Mouse (Mus musculus): ENCODE data around the gene Zbtb40. TPM values are rescaled to one million over a fixed set of nuclear protein-coding genes. Genes with fewer than 3 reads are reported as not detected.

Gene Zbtb40
- polyA plus RNA-seq, 1 experiment from 2014 or later = 4.6 TPM

- Histone ChIP-seq H3K36me3 (peaks cover 20% of the 10 kb centered on the region), H3K27ac (replicated peaks) (no peak overlapping the region), H3K4me2 (replicated peaks) (no peak overlapping the region), H3K9me3 (replicated peaks) (no peaks in the 10 kb centered on the region), H3K9ac (no peak overlapping the region), H3K4me3 (replicated peaks) (no peak overlapping the region), H3K4me1 (peaks cover 5% of the 10 kb centered on the region; the same call in 1 of the 2 replicates), H3K27me3 (no peaks in the 10 kb centered on the region)
- no peak for ATAC-seq (ENCODE audit: insufficient number of reproducible peaks, low FRiP score, low TSS enrichment, low read depth)
- 87% methylated on average over 8 of the region's 8 CpGs for WGBS
These were observed 34.5 kb downstream of the Zbtb40 start for GRCm38 (mm10) chr4:137014124-137014523.

DNA sequence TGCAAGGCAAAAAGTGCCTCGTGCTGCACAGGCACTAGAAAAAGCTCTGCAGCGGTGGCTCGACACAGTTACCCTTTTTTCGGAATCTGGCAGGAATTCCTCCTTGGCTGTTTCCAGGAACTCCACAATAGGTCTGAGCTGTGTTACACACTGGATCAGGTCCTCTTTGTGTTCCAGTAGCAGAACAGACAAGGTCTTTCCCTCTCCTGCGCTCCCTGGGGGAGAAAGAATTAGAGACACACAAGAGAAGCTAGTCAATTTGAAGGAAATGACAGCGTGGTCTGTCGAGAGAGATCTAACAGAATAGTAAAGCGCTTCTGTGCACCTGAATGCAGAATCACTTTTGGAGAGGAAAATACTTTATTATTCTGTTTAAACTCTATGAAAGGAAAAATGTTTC lies 41.6 kb downstream of the Zbtb40 start:
- Histone ChIP-seq H3K4me2 (replicated peaks) (no peak overlapping the region), H3K36me3 (0 out of 2 replicates have a peak, but pooled peaks cover 4% of the 10 kb centered on the region), H3K27ac (replicated peaks) (no peak overlapping the region), H3K4me1 (no peaks in the 10 kb centered on the region), H3K9ac (no peak overlapping the region), H3K9me3 (replicated peaks) (no peaks in the 10 kb centered on the region), H3K27me3 (no peaks in the 10 kb centered on the region), H3K4me3 (replicated peaks) (no peak overlapping the region)
- no peak for ATAC-seq (ENCODE audit: insufficient number of reproducible peaks, low FRiP score, low TSS enrichment, low read depth)
- WGBS = 78% methylated on average over 8 of the region's 8 CpGs

GRCm38 (mm10) chr4:137001825-137002224 lies 46.8 kb downstream of the Zbtb40 start:
- 76% methylated on average over 3 of the region's 3 CpGs for WGBS
- H3K4me1 ChIP-seq = no peaks in the 10 kb centered on the region
- no peak for ATAC-seq (ENCODE audit: insufficient number of reproducible peaks, low FRiP score, low TSS enrichment, low read depth)
- no peak overlapping the region for H3K27ac ChIP-seq (replicated peaks)
- no peak overlapping the region for H3K4me2 ChIP-seq (replicated peaks)
- H3K27me3 ChIP-seq = no peaks in the 10 kb centered on the region
- H3K4me3 ChIP-seq (replicated peaks) = no peak overlapping the region
- no peaks in the 10 kb centered on the region for H3K9me3 ChIP-seq (replicated peaks)
- peaks cover 16% of the 10 kb centered on the region; the same call in 1 of the 2 replicates for H3K36me3 ChIP-seq
- no peak overlapping the region for H3K9ac ChIP-seq

- ATAC-seq (ENCODE audit: insufficient number of reproducible peaks, low FRiP score, low TSS enrichment, low read depth) = no peak
- Histone ChIP-seq H3K9ac (no peak overlapping the region), H3K27me3 (no peaks in the 10 kb centered on the region), H3K9me3 (replicated peaks) (no peaks in the 10 kb centered on the region), H3K4me2 (replicated peaks) (no peak overlapping the region), H3K27ac (replicated peaks) (no peak overlapping the region), H3K36me3 (peaks cover 19% of the 10 kb centered on the region; the same call in 1 of the 2 replicates), H3K4me1 (no peaks in the 10 kb centered on the region), H3K4me3 (replicated peaks) (no peak overlapping the region)
- WGBS = 84% methylated on average over 7 of the region's 7 CpGs
These were observed 47.6 kb downstream of the Zbtb40 start for GRCm38 (mm10) chr4:137001020-137001419.

- no peak overlapping the region for H3K27ac ChIP-seq (replicated peaks)
- no peaks in the 10 kb centered on the region for H3K9me3 ChIP-seq (replicated peaks)
- ATAC-seq (ENCODE audit: insufficient number of reproducible peaks, low FRiP score, low TSS enrichment, low read depth) = no peak
- H3K4me1 ChIP-seq = no peaks in the 10 kb centered on the region
- WGBS = 83% methylated on average over 7 of the region's 7 CpGs
- H3K9ac ChIP-seq = no peak overlapping the region
- no peak overlapping the region for H3K4me3 ChIP-seq (replicated peaks)
- no peaks in the 10 kb centered on the region for H3K27me3 ChIP-seq
- H3K4me2 ChIP-seq (replicated peaks) = no peak overlapping the region
- H3K36me3 ChIP-seq = peaks cover 41% of the 10 kb centered on the region
These were observed 50.2 kb downstream of the Zbtb40 start for GRCm38 (mm10) chr4:136998371-136998770.

DNA sequence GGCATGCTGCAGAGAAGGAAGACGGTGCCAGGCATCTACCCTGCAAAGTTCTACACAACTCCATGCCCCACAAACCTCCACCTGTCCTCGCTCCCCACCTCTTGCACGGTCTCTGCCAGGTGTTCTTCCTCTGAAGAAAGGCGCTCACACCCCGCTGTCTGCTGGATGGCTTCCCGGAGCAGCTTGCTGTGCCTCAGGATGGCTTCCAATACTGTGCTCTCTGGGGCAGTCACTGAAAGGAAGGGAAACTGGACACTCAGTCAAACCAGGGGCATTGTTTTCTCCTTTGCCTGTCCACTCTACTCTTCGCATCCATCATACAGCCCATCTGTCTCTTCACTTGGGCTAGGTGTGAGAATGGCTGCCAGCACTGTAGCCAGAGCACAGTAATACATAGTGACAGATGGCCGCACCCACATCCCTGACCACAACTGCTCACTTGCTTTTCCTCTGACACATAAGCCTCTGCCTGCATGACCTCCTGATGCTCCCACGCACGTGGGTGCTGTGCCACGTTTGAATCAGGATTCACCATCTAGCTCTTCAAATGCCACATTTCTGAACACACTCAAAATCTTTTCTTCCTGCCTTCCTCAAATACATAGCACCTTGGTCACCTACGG lies 50.8 kb downstream of the Zbtb40 start:
- 90% methylated on average over 12 of the region's 12 CpGs for whole genome bisulfite sequencing
- Histone ChIP-seq H3K9ac (no peak overlapping the region), H3K4me1 (no peaks in the 10 kb centered on the region), H3K27ac (replicated peaks) (no peak overlapping the region), H3K36me3 (peaks cover 46% of the 10 kb centered on the region), H3K27me3 (no peaks in the 10 kb centered on the region), H3K4me2 (replicated peaks) (no peak overlapping the region), H3K9me3 (replicated peaks) (no peaks in the 10 kb centered on the region), H3K4me3 (replicated peaks) (no peak overlapping the region)
- ATAC-seq (ENCODE audit: insufficient number of reproducible peaks, low FRiP score, low TSS enrichment, low read depth) = no peak

DNA sequence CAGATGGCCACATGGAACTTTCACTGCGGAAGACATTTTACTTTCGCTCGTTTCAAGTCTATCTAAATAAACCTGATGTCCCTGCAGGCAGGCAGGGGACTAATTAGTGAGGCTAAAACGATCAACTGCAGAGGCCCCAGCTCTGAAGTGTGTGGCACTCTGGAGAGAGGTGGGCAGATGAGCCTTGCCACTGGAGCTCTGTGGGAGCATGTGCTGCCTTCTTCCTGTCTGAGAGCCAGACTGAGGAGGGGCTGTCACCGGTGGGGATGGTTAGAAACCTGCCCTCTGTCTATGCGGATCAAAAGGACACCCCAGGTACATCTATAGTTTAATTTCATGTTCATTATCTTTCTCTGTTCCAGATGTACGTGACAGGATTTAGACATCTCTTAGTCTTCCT lies 51.7 kb downstream of the Zbtb40 start:
- Histone ChIP-seq H3K27me3 (no peaks in the 10 kb centered on the region), H3K36me3 (peaks cover 48% of the 10 kb centered on the region), H3K9me3 (replicated peaks) (no peaks in the 10 kb centered on the region), H3K27ac (replicated peaks) (no peak overlapping the region), H3K4me2 (replicated peaks) (no peak overlapping the region), H3K4me1 (no peaks in the 10 kb centered on the region), H3K4me3 (replicated peaks) (no peak overlapping the region), H3K9ac (no peak overlapping the region)
- WGBS = 71% methylated on average over 7 of the region's 7 CpGs
- no peak for ATAC-seq (ENCODE audit: insufficient number of reproducible peaks, low FRiP score, low TSS enrichment, low read depth)

- no peaks in the 10 kb centered on the region for H3K4me1 ChIP-seq
- no peak overlapping the region for H3K9ac ChIP-seq
- H3K9me3 ChIP-seq (replicated peaks) = no peaks in the 10 kb centered on the region
- H3K4me3 ChIP-seq (replicated peaks) = no peak overlapping the region
- H3K36me3 ChIP-seq = peaks cover 53% of the 10 kb centered on the region
- no peak for ATAC-seq (ENCODE audit: insufficient number of reproducible peaks, low FRiP score, low TSS enrichment, low read depth)
- no peaks in the 10 kb centered on the region for H3K27me3 ChIP-seq
- no peak overlapping the region for H3K4me2 ChIP-seq (replicated peaks)
- 89% methylated on average over 14 of the region's 14 CpGs for WGBS
- H3K27ac ChIP-seq (replicated peaks) = no peak overlapping the region
These were observed 53.2 kb downstream of the Zbtb40 start for GRCm38 (mm10) chr4:136995361-136995760.

DNA sequence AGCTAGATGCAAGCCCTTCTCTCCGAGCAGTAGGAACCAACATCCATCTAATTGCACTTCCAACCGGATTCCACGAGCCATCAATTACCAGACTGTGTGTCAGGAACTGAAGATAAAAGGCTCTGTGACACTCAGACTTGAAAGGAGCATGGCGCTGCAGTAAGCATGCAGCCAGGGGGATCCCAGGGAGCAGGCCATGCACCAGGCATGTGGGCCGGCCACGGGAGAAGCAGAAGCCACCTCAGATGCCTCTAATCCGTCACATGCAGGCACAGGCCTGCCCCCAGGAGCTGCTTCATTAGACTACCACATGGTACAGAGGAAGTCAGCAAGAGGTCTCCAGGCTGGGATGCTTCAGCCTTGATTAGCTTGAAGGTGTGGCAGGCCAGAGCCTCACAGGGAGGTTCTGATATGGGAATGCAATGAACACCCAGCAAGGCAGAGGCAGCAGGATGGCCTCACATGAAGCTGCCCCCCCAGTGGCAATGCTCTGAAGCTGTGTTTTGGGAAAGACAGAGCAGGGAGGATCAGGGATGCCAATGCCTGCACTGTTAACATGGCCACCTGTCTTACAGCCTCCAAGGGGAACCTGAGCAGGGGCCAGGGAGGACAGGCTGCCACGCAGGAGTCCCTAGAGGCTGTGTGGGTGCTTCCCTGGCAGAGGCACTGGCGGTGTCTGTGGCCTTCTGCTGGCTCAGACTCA lies 66.5 kb downstream of the Zbtb40 start:
- H3K27me3 ChIP-seq = peaks cover 2% of the 10 kb centered on the region; the same call in 1 of the 2 replicates
- H3K4me3 ChIP-seq (replicated peaks) = no peak overlapping the region
- H3K4me2 ChIP-seq (replicated peaks) = no peak overlapping the region
- 63% methylated on average over 9 of the region's 9 CpGs for WGBS
- H3K27ac ChIP-seq (replicated peaks) = no peak overlapping the region
- no peaks in the 10 kb centered on the region for H3K9me3 ChIP-seq (replicated peaks)
- no peak for ATAC-seq (ENCODE audit: insufficient number of reproducible peaks, low FRiP score, low TSS enrichment, low read depth)
- peaks cover 8% of the 10 kb centered on the region for H3K36me3 ChIP-seq
- H3K9ac ChIP-seq = no peak overlapping the region
- 0 out of 2 replicates have a peak, but pooled peaks cover 6% of the 10 kb centered on the region for H3K4me1 ChIP-seq

GRCm38 (mm10) chr4:136981347-136981746 lies 67.3 kb downstream of the Zbtb40 start:
- Histone ChIP-seq H3K4me1 (0 out of 2 replicates have a peak, but pooled peaks cover 6% of the 10 kb centered on the region), H3K9ac (no peak overlapping the region), H3K36me3 (peaks cover 5% of the 10 kb centered on the region), H3K27ac (replicated peaks) (no peak overlapping the region), H3K4me3 (replicated peaks) (no peak overlapping the region), H3K27me3 (peaks cover 2% of the 10 kb centered on the region; the same call in 1 of the 2 replicates), H3K9me3 (replicated peaks) (no peaks in the 10 kb centered on the region), H3K4me2 (replicated peaks) (no peak overlapping the region)
- WGBS = 10% methylated on average over 12 of the region's 12 CpGs
- no peak for ATAC-seq (ENCODE audit: insufficient number of reproducible peaks, low FRiP score, low TSS enrichment, low read depth)

DNA sequence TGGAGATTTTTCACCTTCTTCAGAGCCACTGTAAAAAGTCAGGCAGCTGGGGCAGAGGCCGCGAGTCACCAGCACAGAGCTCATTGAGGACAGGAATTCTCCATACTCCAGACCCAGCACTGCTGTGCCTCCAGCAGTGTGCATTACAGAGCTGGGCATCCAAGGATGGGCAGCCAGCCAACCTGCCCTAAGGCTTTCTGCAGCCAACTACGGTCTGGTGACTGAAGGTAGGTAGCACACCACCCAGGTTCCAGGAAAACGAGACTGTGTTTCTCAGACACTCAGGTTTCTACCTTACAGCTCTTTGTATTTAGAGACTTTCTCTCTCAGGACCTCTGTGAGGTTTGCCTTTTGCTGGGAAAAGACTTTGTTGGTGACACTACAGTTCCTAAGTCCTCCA lies 67.7 kb downstream of the Zbtb40 start:
- H3K27me3 ChIP-seq = peaks cover 2% of the 10 kb centered on the region; the same call in 1 of the 2 replicates
- peaks cover 3% of the 10 kb centered on the region for H3K36me3 ChIP-seq
- no peak for ATAC-seq (ENCODE audit: insufficient number of reproducible peaks, low FRiP score, low TSS enrichment, low read depth)
- no peak overlapping the region for H3K9ac ChIP-seq
- WGBS = 51% methylated on average over 4 of the region's 4 CpGs
- H3K4me2 ChIP-seq (replicated peaks) = no peak overlapping the region
- no peaks in the 10 kb centered on the region for H3K9me3 ChIP-seq (replicated peaks)
- no peak overlapping the region for H3K4me3 ChIP-seq (replicated peaks)
- H3K4me1 ChIP-seq = 0 out of 2 replicates have a peak, but pooled peaks cover 6% of the 10 kb centered on the region
- H3K27ac ChIP-seq (replicated peaks) = no peak overlapping the region

Data from embryonic facial prominence, embryonic 15.5 days (tissue).